ENCODE assay signal across 24 mouse cellular contexts in genomic region chr7:84756261-84756660, GRCm38 (mm10).
DNase-seq lines count a peak whose midpoint lies in the region; ATAC-seq and TF ChIP-seq lines count a peak whose summit lies in the region.
"Had no signal": no experiment of that assay in that cellular context is flagged by ENCODE, and none has a peak within 500 bp of the region (broad histone marks: within the 10 kb centered on the region; RNA-seq: fewer than 3 reads in every experiment).

No protein-coding gene starts in this region.

- DNase-seq in embryonic facial prominence, embryonic 14.5 days (ENCODE audit: low spot score), result peak; percentile 9
- DNase-seq in embryonic facial prominence, embryonic 10.5 days (ENCODE audit: low spot score), result no peak
- peak; percentile 15 for DNase-seq in lung, embryonic 14.5 days
- DNase-seq in lung, postnatal 4 days, result no peak
- DNase-seq in stomach, postnatal 0 days (ENCODE audit: low spot score), result no peak
- DNase-seq: adrenal gland, adult 8-10 months; adrenal gland, postnatal 14 days; adrenal gland, postnatal 36 days; B cell, adult 2 months; cerebellum, adult 11-12 months; cerebellum, adult 2 months; cerebellum, adult 9-10 months; cerebellum, postnatal 10 days; cerebellum, postnatal 25 days; forebrain, postnatal 0 days had no signal

- WGBS in embryonic facial prominence, embryonic 14.5 days, result 68% methylated on average over 3 of the region's 3 CpGs
- 85% methylated on average over 3 of the region's 3 CpGs for whole genome bisulfite sequencing in embryonic facial prominence, embryonic 10.5 days
- 69% methylated on average over 3 of the region's 3 CpGs for WGBS in lung, embryonic 14.5 days
- 59% methylated on average over 3 of the region's 3 CpGs for WGBS in stomach, embryonic 14.5 days
- WGBS in stomach, postnatal 0 days, result 54% methylated on average over 3 of the region's 3 CpGs

- no peaks in the 10 kb centered on the region for H3K4me1 ChIP-seq in embryonic facial prominence, embryonic 14.5 days (ENCODE audit: control insufficient read depth, insufficient read depth, low read length)
- H3K4me1 ChIP-seq in embryonic facial prominence, embryonic 10.5 days, result no peaks in the 10 kb centered on the region
- no peaks in the 10 kb centered on the region for H3K4me1 ChIP-seq in lung, embryonic 14.5 days (ENCODE audit: insufficient read depth)
- no peaks in the 10 kb centered on the region for H3K4me1 ChIP-seq in stomach, embryonic 14.5 days (ENCODE audit: control insufficient read depth, insufficient read depth, low read length)
- no peaks in the 10 kb centered on the region for H3K4me1 ChIP-seq in stomach, postnatal 0 days (replicated peaks; ENCODE audit: control insufficient read depth, insufficient read depth)
- H3K4me1 ChIP-seq: embryonic facial prominence, embryonic 13.5 days; forebrain, embryonic 13.5 days; forebrain, embryonic 15.5 days had no signal

- no peaks in the 10 kb centered on the region for H3K36me3 ChIP-seq in embryonic facial prominence, embryonic 14.5 days (ENCODE audit: control insufficient read depth, insufficient read depth, low read length)
- no peaks in the 10 kb centered on the region for H3K36me3 ChIP-seq in embryonic facial prominence, embryonic 10.5 days (replicated peaks)
- H3K36me3 ChIP-seq in lung, embryonic 14.5 days (ENCODE audit: insufficient read depth), result no peaks in the 10 kb centered on the region
- no peaks in the 10 kb centered on the region for H3K36me3 ChIP-seq in stomach, embryonic 14.5 days (ENCODE audit: control insufficient read depth, insufficient read depth, low read length)
- no peaks in the 10 kb centered on the region for H3K36me3 ChIP-seq in stomach, postnatal 0 days (ENCODE audit: control insufficient read depth, insufficient read depth, low read length)
- H3K36me3 ChIP-seq: embryonic facial prominence, embryonic 13.5 days; forebrain, embryonic 15.5 days; G1E had no signal

- H3K27me3 ChIP-seq in embryonic facial prominence, embryonic 14.5 days (replicated peaks; ENCODE audit: control insufficient read depth, insufficient read depth, low read length), result no peaks in the 10 kb centered on the region
- no peaks in the 10 kb centered on the region for H3K27me3 ChIP-seq in embryonic facial prominence, embryonic 10.5 days (replicated peaks; ENCODE audit: low read depth, poor library complexity, severe bottlenecking)
- no peaks in the 10 kb centered on the region for H3K27me3 ChIP-seq in lung, embryonic 14.5 days (ENCODE audit: insufficient read depth, low read length)
- no peaks in the 10 kb centered on the region for H3K27me3 ChIP-seq in stomach, embryonic 14.5 days (ENCODE audit: control insufficient read depth, insufficient read depth, low read length)
- H3K27me3 ChIP-seq in stomach, postnatal 0 days (ENCODE audit: control insufficient read depth, insufficient read depth, low read length), result no peaks in the 10 kb centered on the region
- H3K27me3 ChIP-seq: CH12.LX; embryonic facial prominence, embryonic 13.5 days; forebrain, embryonic 13.5 days; forebrain, embryonic 15.5 days; Patski had no signal

- no peak overlapping the region for H3K4me3 ChIP-seq in embryonic facial prominence, embryonic 14.5 days (ENCODE audit: low read depth, low read length)
- H3K4me3 ChIP-seq in embryonic facial prominence, embryonic 10.5 days, result no peak overlapping the region
- no peak overlapping the region for H3K4me3 ChIP-seq in lung, embryonic 14.5 days (ENCODE audit: low read depth, low read length)
- H3K4me3 ChIP-seq in stomach, embryonic 14.5 days (ENCODE audit: low read depth, low read length), result no peak overlapping the region
- no peak overlapping the region for H3K4me3 ChIP-seq in stomach, postnatal 0 days (ENCODE audit: low read depth, low read length)
- H3K4me3 ChIP-seq: embryonic facial prominence, embryonic 13.5 days; forebrain, embryonic 13.5 days; forebrain, embryonic 15.5 days had no signal

- H3K9ac ChIP-seq in embryonic facial prominence, embryonic 14.5 days (ENCODE audit: low read depth, low read length), result no peak overlapping the region
- H3K9ac ChIP-seq in lung, embryonic 14.5 days, result no peak overlapping the region
- H3K9ac ChIP-seq in stomach, embryonic 14.5 days (replicated peaks; ENCODE audit: low read depth, low read length), result no peak overlapping the region
- no peak overlapping the region for H3K9ac ChIP-seq in stomach, postnatal 0 days (ENCODE audit: low read length)
- H3K9ac ChIP-seq: embryonic facial prominence, embryonic 13.5 days; forebrain, embryonic 13.5 days; forebrain, embryonic 15.5 days; forebrain, postnatal 0 days had no signal

- H3K4me2 ChIP-seq in embryonic facial prominence, embryonic 14.5 days (ENCODE audit: low read depth, low read length), result no peak overlapping the region
- H3K4me2 ChIP-seq in lung, embryonic 14.5 days, result no peak overlapping the region
- no peak overlapping the region for H3K4me2 ChIP-seq in stomach, embryonic 14.5 days (replicated peaks; ENCODE audit: low read depth, low read length)
- H3K4me2 ChIP-seq in stomach, postnatal 0 days (replicated peaks; ENCODE audit: low read depth), result no peak overlapping the region
- H3K4me2 ChIP-seq: embryonic facial prominence, embryonic 13.5 days; forebrain, embryonic 13.5 days; forebrain, embryonic 15.5 days had no signal

- no peak for TF ChIP-seq CTCF in lung, embryonic 14.5 days (IDR thresholded peaks at IDR 0.05; ENCODE audit: low read depth)
- no peak for TF ChIP-seq CTCF in stomach, postnatal 0 days (IDR thresholded peaks at IDR 0.05; ENCODE audit: low read depth)

- no peak for TF ChIP-seq EP300 in stomach, postnatal 0 days (optimal IDR thresholded peaks at IDR 0.05)

- no peaks in the 10 kb centered on the region for H3K9me3 ChIP-seq in embryonic facial prominence, embryonic 14.5 days (ENCODE audit: control insufficient read depth, low read length)
- no peaks in the 10 kb centered on the region for H3K9me3 ChIP-seq in embryonic facial prominence, embryonic 10.5 days
- no peaks in the 10 kb centered on the region for H3K9me3 ChIP-seq in lung, embryonic 14.5 days (ENCODE audit: low read depth, low read length)
- H3K9me3 ChIP-seq in stomach, embryonic 14.5 days (ENCODE audit: control insufficient read depth, low read depth, low read length), result no peaks in the 10 kb centered on the region
- H3K9me3 ChIP-seq in stomach, postnatal 0 days (ENCODE audit: control insufficient read depth, low read length), result no peaks in the 10 kb centered on the region
- H3K9me3 ChIP-seq: embryonic facial prominence, embryonic 13.5 days; forebrain, embryonic 13.5 days; forebrain, embryonic 15.5 days; G1E had no signal

- H3K27ac ChIP-seq in embryonic facial prominence, embryonic 14.5 days (replicated peaks; ENCODE audit: low read depth, low read length), result no peak overlapping the region
- H3K27ac ChIP-seq in embryonic facial prominence, embryonic 10.5 days (replicated peaks), result no peak overlapping the region
- no peak overlapping the region for H3K27ac ChIP-seq in lung, embryonic 14.5 days (ENCODE audit: low read depth)
- H3K27ac ChIP-seq in stomach, embryonic 14.5 days (ENCODE audit: low read length), result no peak overlapping the region
- H3K27ac ChIP-seq in stomach, postnatal 0 days (replicated peaks), result no peak overlapping the region
- H3K27ac ChIP-seq: embryonic facial prominence, embryonic 13.5 days; forebrain, embryonic 13.5 days; forebrain, embryonic 15.5 days had no signal

- ATAC-seq in embryonic facial prominence, embryonic 14.5 days (ENCODE audit: low read depth), result peak; percentile 70; the same call in 1 of the 2 replicates
- ATAC-seq in lung, embryonic 14.5 days (ENCODE audit: insufficient read depth), result peak; percentile 83
- ATAC-seq in stomach, embryonic 14.5 days (ENCODE audit: insufficient number of reproducible peaks, insufficient read depth, low FRiP score, low read depth), result peak; percentile 53; the same call in 1 of the 2 replicates
- no peak; the same call in 1 of the 2 replicates for ATAC-seq in stomach, postnatal 0 days (ENCODE audit: low FRiP score, low TSS enrichment)
- ATAC-seq: activated CD4-positive, CD25-positive, alpha-beta regulatory T cell, adult 4 months; CD4-positive, CD25-positive, alpha-beta regulatory T cell, adult 4 months; forebrain, embryonic 13.5 days; forebrain, embryonic 15.5 days; forebrain, postnatal 0 days; Patski had no signal

Comparison
In these comparisons a context has a peak if more than half of its experiments do, and no peak if none do; other contexts are left out.
1. DNase-seq: peak in embryonic facial prominence, embryonic 14.5 days (single experiment) and lung, embryonic 14.5 days (single experiment); none in embryonic facial prominence, embryonic 10.5 days (single experiment), lung, postnatal 4 days (0 of 2) and stomach, postnatal 0 days (single experiment).